Mouse (Mus musculus): Measurements from ENCODE around the gene Irf2. TPM values are rescaled to one million over a fixed set of nuclear protein-coding genes. Genes with fewer than 3 reads are reported as not detected.

Irf2 gene
- total and polyA plus RNA-seq, 3 experiments, result 4.9 to 19.4 TPM; not detected in 1

DNA sequence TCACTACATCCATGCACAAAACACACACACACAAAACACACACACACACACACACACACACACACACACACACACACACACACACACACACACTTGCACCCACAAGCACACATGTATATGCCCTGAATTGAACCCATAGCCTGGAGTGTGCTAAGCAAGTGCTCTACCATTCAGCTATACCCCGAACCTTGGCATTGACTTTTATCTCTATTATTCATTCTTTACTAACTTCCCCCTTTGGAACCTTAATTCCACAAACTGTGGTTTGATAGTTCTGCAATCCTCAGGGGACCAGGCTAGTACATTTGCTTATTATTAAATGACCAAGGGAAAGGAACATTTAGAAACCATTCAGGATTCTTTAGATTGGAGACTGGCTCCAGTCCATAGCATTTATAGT is 5.9 kb downstream of the Irf2 start:
- no peak overlapping the region; the same call in 1 of the 2 replicates for H3K27ac ChIP-seq (ENCODE audit: control insufficient read depth, low read depth, low read length)
- H3K79me2 ChIP-seq (ENCODE audit: control insufficient read depth, insufficient read depth, low read length, poor library complexity), result peaks cover 79% of the 10 kb centered on the region
- peaks cover 0 to 30% of the 10 kb centered on the region in 2 experiments for H3K36me3 ChIP-seq (ENCODE audit: control insufficient read depth in 1 of 2, insufficient read depth in 2 of 2, low read length in 2 of 2)
- H3K4me1 ChIP-seq (ENCODE audit: control insufficient read depth in 1 of 2, insufficient read depth in 2 of 2, low read length in 2 of 2), result peaks cover 8 to 21% of the 10 kb centered on the region in 2 experiments
- H3K27me3 ChIP-seq (ENCODE audit: control insufficient read depth in 1 of 2, insufficient read depth in 2 of 2, low read length in 2 of 2), result no peaks in the 10 kb centered on the region
- no peak overlapping the region for H3K4me3 ChIP-seq (ENCODE audit: control insufficient read depth in 1 of 2, insufficient read depth in 1 of 2, low read depth in 2 of 2, low read length in 2 of 2)
- H3K9me3 ChIP-seq (replicated peaks; ENCODE audit: insufficient read depth, low read length), result no peaks in the 10 kb centered on the region
- no peak overlapping the region for H3K9ac ChIP-seq (ENCODE audit: control insufficient read depth, low read depth, low read length, poor library complexity, severe bottlenecking)
- peak; percentile 78 for DNase-seq (ENCODE audit: low read depth, low spot score)
- no peak for TF ChIP-seq ZKSCAN1 (IDR thresholded peaks at IDR 0.05; ENCODE audit: low read depth, low read length)
- TF ChIP-seq HCFC1 (IDR thresholded peaks at IDR 0.05; ENCODE audit: low read depth, low read length), result no peak
- TF ChIP-seq JUND (IDR thresholded peaks at IDR 0.05; ENCODE audit: low read depth, low read length), result no peak
- TF ChIP-seq NELFE (IDR thresholded peaks at IDR 0.05; ENCODE audit: low read depth, low read length), result no peak
- TF ChIP-seq GATA1 (IDR thresholded peaks at IDR 0.05; ENCODE audit: low read depth, low read length), result peak; percentile 51; the same call in 1 of the 2 replicates
- peak; percentile 49; the same call in 1 of the 2 replicates for TF ChIP-seq TCF12 (IDR thresholded peaks at IDR 0.05; ENCODE audit: low read depth, low read length)
- TF ChIP-seq EP300 (IDR thresholded peaks at IDR 0.05; ENCODE audit: low read depth in 1 of 2, low read length in 2 of 2), result peak in 1 of 2 experiments; percentile 64; a peak in 2 of 4 replicates
- no peak for TF ChIP-seq SMC3 (IDR thresholded peaks at IDR 0.05; ENCODE audit: low read depth, low read length)
- TF ChIP-seq TBP (IDR thresholded peaks at IDR 0.05; ENCODE audit: low read depth, low read length), result peak; percentile 84
- TF ChIP-seq MXI1 (IDR thresholded peaks at IDR 0.05; ENCODE audit: low read depth, low read length), result peak; percentile 51
- 0 out of 2 replicates have a peak, but pooled peaks have one; percentile 24 for TF ChIP-seq SIN3A (IDR thresholded peaks at IDR 0.05; ENCODE audit: low read length)
- no peak for TF ChIP-seq USF1 (IDR thresholded peaks at IDR 0.05; ENCODE audit: low read depth, low read length)

DNA sequence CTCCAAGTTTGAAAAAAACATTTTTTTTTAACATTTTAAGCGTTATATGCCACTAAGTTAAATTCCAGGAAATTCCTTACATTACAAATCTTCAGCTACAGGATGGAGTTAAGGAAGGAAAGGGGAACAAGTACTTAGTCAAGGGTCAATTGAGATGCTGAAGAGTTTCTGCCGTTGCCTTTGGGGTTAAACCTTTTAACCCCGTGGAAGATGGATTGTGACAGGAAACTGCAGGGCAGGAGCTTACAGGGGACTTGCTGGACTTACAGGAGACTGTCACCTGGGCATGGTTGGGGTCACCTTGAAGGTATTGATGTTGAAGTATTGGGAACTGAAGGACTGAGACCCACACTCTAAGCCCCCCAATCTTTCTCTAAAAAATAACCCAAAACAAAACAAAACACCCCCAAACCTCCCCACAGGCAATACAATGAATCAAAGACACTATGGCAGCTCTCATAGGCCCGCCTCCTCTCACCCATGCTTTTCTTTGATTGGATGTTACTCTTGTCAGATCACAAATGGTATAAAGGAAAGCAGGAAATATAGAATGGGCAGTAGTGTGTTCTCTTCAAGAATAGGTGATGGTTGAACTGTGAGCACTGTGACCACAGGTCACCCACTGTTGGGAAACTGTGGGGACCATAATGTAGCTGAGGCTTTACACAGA is 7.9 kb downstream of the Irf2 start:
- Histone ChIP-seq H3K27me3 (ENCODE audit: control insufficient read depth in 1 of 2, insufficient read depth in 2 of 2, low read length in 2 of 2) (no peaks in the 10 kb centered on the region), H3K27ac (ENCODE audit: control insufficient read depth, low read depth, low read length) (no peak overlapping the region), H3K9me3 (replicated peaks; ENCODE audit: insufficient read depth, low read length) (no peaks in the 10 kb centered on the region), H3K9ac (ENCODE audit: control insufficient read depth, low read depth, low read length, poor library complexity, severe bottlenecking) (no peak overlapping the region), H3K4me3 (ENCODE audit: control insufficient read depth in 1 of 2, insufficient read depth in 1 of 2, low read depth in 2 of 2, low read length in 2 of 2) (no peak overlapping the region), H3K4me1 (ENCODE audit: control insufficient read depth in 1 of 2, insufficient read depth in 2 of 2, low read length in 2 of 2) (peaks cover 8 to 14% of the 10 kb centered on the region in 2 experiments), H3K79me2 (ENCODE audit: control insufficient read depth, insufficient read depth, low read length, poor library complexity) (peaks cover 71% of the 10 kb centered on the region), H3K36me3 (ENCODE audit: control insufficient read depth in 1 of 2, insufficient read depth in 2 of 2, low read length in 2 of 2) (peaks cover 0 to 23% of the 10 kb centered on the region in 2 experiments)
- TF ChIP-seq MXI1 (IDR thresholded peaks at IDR 0.05; ENCODE audit: low read depth, low read length) (no peak), SIN3A (IDR thresholded peaks at IDR 0.05; ENCODE audit: low read length) (no peak), MYB (IDR thresholded peaks at IDR 0.05; ENCODE audit: low read depth, low read length) (no peak), ELF1 (IDR thresholded peaks at IDR 0.05; ENCODE audit: low read depth, low read length) (no peak), POLR2AphosphoS5 (IDR thresholded peaks at IDR 0.05; ENCODE audit: borderline replicate concordance, low read depth, low read length) (no peak), GABPA (IDR thresholded peaks at IDR 0.05; ENCODE audit: low read depth, low read length) (no peak), NELFE (IDR thresholded peaks at IDR 0.05; ENCODE audit: low read depth, low read length) (no peak), BHLHE40 (IDR thresholded peaks at IDR 0.05; ENCODE audit: borderline replicate concordance, low read depth, low read length) (no peak)
- no peak for DNase-seq (ENCODE audit: low read depth, low spot score)
